Mouse (Mus musculus) heart, adult 11 months (tissue): Measurements from ENCODE around the gene Nr2f1.

Experiments used
- DNase-seq: peaks from one replicate; pipeline ENCODE4 v3.0.0; 2022

Gene Nr2f1

DNA sequence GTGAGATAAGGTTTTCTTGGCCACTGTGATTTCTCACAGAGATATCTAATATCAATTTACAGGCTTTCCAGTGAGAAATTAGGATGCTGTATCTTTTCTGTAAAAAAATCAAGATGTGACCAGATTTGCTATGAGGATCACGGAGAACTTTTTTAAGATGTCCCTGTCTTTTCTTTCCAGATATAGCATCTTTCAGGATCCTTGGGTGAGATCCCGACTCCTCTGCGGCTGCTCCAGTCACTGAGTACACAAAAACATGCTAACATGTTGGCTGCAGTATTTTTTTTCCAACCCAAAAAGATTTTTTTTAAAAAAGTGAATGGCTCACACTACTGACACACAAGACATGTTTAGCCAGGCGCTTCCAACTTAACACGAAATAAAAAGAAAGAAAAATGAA lies 20.8 kb downstream of the Nr2f1 start:
- DNase-seq: no peak

DNA sequence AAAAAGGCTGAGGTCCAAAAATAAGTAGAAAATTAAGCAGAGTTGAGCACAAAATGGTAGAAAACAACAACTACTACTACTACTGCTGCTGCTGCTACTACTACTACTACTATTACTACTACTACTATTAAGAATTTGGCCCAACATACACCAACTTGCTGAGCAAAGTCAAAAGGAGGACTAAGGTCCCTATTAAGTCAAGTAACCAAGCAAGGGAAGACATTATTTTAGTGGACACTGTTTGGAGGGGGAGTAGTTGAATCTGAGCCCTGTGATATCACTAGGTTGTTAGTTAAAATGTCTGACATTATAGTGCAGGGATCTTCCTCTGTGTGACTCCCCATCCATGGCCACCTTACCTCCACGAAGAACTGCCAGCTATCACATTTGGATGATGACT lies 21.5 kb downstream of the Nr2f1 start:
- DNase-seq: no peak

DNA sequence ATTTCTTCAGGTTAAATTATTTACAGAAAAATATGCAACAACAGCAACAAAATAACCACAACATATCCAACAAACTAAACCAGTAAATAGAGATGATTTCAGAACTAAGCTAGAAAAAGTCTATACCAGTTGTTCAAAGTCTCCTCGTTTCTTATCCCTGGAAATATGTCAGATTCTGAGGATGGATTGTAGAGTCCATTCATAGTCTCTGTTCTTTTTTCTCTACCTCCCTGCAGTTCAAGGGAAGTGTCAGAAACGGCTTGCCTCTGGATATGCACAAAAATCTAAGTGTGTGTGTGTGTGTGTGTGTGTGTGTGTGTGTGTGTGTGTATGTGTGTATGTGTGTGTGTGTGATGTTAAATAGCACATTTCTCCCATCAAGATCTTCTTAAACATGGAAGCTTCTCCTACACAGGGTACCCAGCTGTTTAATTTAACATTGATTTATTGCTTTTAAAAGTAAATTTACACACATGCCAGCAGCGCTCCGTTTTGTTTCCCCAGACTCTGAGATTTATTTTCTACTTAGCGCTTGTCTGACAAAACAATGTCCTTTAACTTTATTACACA lies 22.1 kb downstream of the Nr2f1 start:
- no peak for DNase-seq

DNA sequence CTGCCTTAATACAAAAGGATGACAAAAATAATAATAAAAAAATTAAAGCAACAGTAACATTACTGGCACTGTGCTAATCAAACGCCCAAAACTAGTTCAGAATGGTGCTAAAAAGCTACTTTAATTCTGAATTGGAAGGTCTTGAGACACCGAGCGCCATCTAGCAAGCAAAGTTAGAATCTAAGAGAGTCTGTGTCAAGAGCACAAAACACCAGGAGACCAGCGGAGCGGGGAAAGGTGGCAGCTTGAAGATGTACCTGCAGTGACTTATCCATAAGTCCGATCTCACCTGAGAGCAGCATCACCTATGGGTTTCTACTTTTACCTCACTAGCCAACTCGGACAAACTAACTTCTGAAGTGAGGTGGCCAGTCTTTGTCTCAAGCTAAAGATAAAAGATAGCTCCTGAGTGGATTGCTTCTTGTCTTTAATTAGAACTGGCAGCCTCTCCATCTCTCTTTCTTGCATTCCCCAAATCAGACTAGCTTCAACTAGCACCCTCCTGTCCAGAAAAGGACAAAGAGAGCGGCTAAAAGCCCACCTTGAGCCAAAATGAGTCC lies 23.7 kb downstream of the Nr2f1 start:
- DNase-seq: no peak

DNA sequence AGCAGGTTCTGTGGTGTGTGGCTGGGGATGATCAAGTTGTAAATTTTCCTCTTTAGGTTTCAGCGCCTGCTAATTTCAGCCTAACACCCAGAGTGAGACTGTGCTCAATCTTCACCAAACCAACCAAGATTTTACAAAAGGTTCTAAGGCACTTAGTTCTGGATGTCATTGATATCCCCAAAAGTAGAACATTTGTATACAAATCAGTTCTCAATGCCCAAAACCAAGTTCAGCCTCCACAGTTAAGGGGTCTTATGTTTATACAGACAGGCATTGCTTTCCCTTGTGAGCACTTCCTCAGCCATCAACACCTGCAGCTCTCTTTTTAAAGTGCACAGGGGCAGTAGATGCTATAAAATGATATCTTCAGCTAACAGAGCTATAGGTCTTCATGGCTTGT lies 24.7 kb downstream of the Nr2f1 start:
- no peak for DNase-seq

DNA sequence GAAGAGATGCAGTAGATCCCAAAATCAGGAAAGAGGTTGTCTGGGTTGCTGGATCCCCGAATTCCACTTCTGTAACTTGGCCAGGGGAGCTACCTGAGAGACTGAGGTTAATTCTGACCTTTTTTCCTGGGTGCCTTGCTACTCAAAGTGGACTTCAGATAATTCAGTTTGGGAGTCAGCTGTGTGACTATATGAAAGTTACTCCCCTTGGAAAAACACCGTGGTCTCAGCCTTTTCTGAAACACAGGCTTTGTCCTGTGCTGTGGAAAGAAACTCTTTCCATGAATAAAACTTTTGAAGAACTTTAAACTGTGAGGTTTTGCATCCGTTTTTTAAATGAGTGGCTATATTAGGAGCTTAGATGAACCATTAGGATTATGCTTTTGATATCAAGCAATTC lies 25.4 kb downstream of the Nr2f1 start:
- no peak for DNase-seq

DNA sequence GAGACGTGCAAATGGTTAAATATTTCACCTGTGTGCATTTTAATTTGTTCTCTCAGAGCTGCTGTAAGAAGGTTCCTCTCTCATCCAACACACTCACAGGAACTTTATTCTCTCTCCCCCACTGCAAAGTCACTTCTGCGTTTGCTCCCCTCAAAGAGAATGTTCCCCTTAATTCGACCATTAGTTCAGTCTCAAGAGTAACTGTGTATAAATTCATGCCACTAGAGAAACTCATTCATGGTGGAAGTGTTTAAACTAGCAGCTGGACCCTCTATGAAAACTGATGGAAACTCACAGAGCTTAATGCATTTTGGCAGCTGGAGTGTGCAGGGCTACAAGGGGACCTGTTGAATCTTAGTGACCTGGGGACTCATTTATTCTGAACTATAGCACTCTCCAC lies 26.7 kb downstream of the Nr2f1 start:
- DNase-seq: no peak

DNA sequence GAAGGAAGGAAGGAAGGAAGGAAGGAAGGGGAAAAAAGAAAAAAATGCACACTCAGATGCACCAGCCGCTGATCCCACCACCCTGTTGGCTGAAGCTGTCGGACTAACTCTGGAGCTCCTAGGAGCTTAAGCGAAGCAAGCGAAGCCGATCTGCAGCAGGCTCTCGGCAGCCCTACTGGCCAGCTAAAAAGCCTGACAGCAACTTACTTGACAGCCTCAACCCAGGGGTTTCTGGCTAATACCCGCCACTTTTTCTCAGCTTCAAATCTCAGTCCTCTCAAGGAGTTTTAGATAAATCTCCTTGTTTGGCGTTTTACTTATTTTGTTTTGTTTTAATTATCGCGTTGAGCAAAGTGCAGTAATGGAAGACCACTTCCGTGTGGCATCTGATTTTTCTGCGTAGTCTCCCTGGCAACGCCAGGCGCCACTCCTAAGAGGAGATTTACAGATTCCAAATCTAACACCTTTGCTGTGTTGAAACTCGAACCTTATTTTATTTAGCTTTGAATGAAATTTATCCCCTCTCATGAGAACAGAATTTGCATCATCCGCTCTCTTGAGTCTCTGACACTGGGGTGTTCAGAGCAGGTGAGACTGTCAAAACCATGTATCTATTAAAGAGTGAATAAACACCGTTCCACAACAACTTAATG lies 27.4 kb downstream of the Nr2f1 start:
- no peak for DNase-seq

DNA sequence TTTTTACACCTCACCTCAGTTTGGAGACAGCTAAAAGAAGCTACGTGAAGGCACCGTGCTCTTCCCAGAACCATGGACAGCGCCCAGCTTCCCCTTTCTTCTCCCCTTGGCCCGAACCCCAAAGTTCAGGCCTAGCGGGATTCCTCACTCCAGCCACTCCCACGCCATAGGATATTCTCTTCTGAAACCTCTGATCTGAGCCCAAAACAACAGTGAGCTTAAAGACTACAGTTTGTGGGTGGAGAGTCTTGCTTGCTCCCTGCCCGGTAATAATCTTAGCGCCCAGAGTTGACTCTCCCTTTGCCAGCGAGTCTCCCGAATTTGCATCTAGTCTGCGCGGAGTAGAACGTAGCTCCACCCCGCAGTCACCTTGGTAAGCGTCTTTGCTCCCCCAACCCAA lies 28.2 kb downstream of the Nr2f1 start:
- no peak for DNase-seq

DNA sequence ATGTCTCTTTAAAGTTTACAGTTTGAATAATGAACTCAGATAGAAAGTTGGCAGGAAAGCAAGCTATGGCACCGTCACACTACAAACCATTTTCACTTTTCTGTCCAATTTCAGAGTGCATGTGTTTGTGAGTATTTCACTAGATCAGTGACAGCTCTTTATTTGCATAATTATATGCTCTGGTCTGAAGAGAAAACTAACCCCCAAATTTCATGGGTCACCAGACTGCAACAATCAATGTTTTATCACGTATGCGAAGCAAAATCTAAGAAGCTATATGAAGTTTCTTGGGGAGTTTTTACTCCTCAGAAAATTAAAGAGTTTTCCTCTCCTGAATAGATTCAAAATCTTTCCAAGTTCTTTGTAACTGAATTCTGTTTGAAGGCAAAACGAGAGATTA lies 31.4 kb downstream of the Nr2f1 start:
- no peak for DNase-seq

DNA sequence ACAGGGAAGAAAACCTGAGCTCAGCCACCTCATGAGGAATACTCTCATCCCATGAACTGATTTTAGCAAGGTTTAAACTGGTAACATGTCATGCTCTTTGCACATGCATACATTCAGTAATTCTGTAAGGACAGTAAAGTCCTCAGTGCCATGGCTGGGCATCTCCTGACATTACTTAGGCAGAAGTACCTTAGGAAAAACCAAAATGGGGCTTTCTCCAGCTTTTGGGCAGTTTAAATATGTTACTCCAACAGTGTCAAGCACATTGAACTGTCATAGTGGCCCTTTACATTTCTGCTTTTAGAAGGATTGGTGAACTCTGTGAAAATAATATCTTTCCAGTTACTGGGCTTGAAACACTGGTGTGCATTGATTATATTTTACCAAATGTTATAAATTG lies 34.6 kb downstream of the Nr2f1 start:
- DNase-seq: no peak

DNA sequence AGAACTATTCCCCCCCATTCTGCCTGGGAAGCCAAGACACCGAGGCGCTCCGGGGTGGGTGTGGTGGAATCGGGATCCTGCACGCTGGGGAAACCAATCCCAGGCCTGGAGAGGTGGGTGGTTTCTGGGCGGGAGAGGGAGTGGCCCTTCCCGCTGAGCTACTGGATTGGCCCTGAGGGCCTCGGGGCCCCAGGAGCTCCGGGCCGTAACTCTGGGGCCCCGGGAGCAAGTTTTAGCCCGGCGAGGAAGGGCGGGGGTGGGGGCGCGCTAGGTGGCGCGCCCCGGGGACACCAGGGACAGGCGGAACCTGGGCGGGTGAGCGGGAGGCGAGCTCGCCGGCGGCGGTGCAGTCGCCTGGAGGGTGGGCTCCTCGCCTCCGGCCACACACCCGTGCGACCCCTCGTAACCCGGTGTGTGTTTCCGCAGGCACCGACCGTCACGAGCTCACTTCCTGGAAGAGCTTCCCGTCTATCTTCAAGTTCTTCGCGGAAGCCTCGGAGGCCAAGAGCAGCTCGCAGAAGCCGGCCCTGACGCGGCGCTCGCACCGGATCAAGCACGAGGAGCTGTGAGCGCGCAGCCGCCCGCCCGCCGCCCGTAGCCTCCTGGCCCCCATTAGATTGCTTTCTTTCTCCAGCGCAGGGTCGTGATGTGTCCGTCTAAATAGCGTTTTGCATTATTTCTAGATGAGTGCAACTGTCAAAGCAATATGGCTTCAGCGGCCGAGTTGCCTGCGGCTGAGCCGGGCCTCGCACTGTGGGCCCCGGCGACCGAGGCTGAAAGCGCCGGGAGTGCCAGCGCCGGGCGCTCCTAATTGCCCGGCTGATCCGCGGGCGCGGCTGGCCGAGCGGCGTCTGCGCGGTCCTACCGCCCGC lies 36.2 kb downstream of the Nr2f1 start:
- peak; percentile 98 for DNase-seq

DNA sequence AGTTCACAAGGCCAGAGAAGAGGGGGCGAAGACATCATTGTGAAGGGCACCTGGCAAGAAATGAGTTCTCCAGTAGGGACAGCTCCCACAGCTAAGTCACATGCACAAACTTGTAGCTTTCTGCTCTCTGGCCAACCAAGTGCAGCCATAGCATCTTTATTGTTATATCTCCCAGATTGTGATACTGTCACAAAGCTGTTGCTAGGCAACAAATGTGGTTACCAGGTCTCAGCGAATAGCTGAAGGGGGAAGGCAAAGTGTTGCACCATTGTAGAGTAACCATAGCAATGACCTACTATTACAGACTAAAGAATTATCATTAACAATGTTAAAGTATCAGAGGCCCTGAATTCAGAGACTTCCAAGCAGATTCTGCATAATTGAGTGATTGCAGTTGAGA lies 37.4 kb downstream of the Nr2f1 start:
- DNase-seq: no peak

DNA sequence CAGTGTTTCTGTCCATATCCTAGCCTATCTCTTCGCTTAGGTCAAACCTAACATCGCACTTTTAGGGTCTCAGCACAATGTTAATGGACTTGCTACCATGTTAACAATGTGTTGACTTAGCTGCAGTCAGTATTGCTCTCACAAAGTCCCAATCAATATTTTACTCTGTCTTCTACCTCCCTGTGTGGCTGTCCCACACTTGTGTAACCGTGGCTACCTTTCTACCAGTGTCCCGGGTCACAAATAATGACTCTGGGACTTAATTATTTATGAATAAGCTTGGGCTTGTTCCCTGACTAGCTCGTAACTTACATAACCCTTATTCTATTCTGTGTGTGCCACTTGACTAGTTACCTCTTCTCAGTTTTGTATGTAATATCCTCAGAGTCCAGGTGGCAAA lies 42.1 kb downstream of the Nr2f1 start:
- DNase-seq: no peak
